Mouse (Mus musculus): ENCODE data around the gene Mrpl10.

Gene Mrpl10

DNA sequence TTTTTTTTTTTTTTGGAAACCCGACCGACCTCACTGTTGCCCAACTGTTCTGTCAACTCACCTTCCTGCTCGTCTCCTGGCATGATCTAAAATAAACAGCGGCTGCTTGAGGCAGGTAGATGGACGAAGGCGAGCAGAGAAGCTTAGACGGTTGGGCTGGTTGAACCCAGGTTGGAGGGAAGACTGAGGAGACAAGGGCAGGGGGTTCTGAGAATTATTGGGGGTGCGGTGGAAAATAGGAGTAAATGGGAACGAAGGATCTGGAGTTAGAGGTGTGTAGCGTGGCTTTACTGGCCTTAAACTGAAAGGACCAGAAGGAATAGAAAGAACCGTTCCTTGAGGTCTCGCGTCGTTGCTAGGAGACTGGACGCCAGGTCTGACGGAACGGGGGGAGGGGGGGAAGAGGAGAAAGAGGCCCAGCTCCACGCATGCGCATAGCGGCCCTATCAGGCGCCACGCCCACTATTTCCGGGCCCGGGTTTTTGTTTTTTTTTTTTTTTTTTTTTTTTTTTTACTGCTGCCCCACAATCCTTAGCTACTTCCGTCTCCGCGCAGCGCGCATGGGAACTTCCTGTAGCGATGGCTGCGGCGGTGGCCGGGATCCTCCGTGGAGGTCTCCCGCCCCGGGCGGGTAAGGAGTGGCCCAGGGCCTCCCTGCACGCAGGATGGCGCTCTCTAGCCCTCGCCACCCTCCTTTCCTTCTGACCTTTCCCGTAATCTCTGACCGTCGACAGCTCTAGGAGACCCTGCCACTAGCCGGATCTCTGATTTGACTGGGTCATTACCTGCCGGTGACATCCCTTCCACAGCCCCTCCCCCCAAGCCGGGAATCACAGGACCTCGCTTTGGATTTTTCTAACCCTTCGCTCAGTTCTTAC lies at the start of gene Mrpl10, which contains the start of gene Lrrc46:
TSS of gene Mrpl10 (plus strand) at position 539 of the 878 bp plus-strand sequence.
TSS of gene Lrrc46 (minus strand) at position 386 of the 878 bp plus-strand sequence.
- DNase-seq (ENCODE audit: low spot score): peak; percentile 99

DNA sequence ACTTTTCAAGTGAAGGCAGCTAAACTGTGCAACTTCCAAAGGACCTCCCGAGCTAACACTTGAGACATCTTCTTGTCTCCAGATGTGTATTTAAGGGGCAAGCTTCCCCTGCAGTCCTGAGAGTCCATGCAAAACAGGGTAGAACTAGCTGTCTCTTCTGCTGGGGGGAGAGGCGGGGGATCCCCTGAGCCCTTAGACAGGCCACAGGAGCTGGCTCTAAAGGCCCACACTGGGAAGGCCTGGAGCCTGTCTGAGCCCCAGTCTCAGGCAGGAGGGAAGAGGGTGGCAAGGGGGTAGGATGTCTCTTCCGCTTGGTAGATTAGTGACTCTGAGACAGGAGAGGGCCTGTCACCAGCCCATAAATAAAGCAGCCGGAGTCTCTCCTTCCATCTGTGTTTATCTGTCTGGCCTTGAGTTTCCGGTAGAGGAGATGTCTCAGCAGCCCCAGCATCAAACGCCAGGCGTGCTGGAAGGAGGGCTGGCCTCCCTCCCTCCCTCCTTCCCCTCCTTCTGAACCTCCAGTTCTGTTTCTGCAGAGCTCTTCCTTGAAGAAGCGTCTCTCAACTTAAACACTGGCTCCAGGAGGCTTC lies 48.5 kb upstream of the Mrpl10 start:
- DNase-seq (ENCODE audit: low spot score): no peak

DNA sequence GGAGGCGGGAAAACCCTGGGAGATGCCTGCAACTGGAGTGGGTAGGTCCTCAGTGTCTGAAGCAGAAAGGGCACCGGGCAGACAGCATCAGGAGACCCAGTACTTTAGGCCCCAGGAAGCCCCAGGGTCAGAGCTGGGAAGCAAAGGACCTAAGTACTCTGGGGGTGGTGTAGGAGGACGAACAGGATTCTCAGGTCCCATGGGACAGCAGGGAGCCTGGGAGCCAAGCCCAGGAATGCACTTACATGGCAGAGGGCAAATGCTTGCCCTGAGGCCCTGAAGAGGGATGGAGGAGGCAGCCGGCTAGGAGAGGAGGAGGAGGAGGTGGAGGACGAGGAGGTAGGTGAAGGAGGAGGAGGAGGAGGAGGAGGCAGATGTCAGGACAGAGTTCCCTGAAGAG lies 46.3 kb upstream of the Mrpl10 start:
- DNase-seq (ENCODE audit: low spot score): no peak

DNA sequence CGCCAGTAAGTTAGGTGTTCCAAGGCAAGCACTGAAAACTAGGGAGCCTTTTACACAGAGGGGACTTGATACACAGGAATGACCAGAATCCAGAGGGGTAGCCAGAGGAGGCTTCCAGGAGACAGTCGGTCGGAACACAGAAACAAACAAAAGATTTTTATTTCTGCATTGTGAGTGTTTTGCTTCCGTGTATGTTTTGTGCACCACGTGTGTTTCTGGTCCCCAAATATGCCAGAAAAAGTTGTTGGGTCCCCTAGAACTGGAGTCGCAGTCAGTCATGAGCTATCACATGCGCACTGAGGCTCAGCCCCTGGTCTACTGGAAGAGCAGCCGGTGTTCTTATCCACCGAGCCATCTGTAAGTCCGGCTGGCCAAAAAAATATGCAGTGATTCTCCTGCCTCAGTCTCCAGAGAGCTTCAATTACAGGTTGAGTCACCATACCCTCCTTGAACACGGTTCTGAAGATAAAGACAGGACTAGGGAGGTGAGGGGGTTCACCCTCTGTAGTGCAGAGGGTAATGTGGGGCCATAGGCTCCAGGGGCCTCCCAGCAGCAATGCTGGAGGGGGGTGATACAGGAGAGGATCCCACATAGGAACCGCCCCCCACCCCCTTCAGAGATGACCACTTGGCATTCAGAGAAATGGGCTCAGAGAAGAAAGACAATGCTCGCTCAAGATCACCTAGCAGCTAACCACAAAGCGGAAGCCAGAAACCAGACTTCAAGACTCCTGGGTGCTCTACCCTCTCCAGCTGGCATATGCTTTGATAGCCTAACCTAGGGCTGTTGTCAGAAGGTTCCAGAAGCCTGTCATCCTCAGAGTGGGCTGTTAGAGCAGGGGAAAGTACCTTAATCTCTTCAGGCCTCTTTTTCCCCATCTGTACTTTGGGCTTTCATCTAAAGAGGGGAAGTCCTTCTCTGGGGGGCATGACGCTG lies 45.3 kb upstream of the Mrpl10 start:
- DNase-seq (ENCODE audit: low spot score): no peak

DNA sequence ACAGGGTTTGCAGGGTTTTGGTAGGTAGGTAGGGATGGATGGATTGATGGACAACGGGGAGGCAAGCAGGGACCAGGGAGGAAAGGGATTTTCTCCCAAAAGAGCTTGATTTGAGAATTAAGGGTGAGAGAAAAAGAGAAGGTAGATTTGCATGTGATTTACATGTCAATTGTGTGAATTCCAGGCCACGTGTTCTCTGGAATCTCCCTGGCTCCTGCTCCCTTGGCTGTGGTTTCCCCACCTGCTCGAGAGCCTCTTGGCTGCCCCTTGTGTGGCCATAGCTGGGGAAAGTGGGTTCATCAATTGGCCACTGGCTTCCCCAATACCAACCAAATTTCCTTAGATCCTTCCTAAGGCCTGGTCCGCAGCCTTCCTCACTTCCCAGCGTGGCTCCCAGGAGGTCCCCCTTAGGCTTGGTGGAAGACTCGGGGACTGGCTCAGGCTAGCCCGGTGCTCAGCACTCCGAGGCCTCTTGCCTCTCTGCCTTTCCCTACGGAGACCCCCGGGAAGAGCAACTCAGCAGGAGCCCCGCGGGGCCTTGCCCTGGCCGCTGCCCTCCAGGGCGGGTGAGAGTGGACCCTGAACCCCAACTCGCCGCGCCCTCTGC lies 44.5 kb upstream of the Mrpl10 start:
- DNase-seq (ENCODE audit: low spot score): no peak

DNA sequence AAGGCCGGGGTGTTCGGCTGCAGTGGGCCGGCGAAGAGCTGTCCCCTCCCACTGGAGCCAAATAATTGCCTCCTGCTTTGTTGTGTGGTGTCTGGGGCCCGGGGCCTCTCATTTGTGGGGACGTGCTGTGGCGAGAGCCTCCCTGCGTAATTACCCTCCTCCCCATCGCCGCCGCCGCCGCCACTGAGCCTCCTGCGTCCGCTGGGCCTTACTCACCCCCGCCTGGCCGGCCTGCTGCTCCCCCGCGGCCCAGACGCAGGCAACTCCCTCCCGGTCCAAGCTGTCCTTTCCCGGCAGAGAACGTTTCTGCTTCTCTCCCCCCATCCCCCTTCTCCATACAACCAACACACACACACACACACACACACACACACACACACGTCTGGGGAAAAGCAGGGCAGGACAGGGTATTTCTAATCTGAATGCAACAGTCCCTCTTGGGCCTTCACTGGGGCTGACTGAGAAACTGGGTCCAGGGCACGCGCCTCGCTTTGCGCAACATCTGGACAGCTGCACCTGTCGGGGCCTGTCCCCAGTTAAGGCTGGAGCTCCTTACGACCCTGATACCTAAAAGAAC lies 43.9 kb upstream of the Mrpl10 start:
- DNase-seq (ENCODE audit: low spot score): peak; percentile 59

DNA sequence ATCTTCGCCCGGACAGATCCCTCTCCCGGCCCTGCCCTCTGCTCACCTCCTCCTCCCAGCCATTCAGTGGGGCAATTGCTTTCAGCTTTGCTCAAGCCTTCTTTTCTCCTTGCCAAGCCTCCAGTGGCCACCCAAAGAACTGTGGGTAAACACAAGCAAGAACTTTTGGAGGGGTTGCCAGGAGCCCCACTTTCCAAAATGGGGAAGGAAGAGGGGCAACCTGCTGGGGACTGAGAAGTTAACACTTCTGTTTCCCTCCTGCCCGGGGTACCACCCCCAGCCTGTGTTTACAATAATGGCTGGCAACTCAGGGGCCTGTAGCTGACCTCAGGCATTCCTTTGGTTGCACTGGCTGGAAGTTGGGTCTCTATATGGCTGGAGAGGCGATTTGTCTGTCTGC lies 38.2 kb upstream of the Mrpl10 start:
- DNase-seq (ENCODE audit: low spot score): no peak

DNA sequence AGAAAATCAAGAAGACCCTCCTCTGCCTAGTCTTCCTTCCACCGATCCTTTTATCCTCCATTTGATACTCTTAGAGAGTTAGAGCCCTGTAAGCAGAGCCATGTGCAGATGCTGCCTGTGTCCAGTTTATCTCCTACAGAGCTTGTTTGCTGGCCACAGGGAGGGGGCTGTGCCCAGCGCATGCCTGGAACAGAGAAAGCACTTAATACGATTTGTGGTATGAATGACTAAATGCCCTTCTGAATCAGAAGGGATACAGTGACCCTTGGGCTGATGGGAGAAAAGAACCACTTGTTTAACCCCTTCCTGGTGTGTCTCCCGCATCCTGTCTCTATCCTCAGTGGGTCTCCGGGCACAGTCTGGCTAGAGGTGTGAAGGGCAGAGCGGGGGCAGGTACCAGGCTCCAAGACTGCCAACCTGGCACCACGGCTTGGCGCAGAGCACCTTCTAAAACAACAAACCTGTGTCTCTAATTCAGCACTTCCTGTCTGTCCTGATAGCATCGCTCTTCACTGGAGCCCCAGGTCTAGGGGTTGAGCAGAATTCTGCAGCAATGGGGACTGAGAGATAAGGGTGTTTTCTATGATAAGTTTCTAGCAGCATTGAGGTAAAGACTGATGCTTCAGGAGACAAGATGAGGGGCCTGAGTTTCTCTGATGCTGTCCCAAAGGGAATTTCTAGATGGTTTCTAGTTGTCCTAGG lies 34.1 kb upstream of the Mrpl10 start:
- DNase-seq (ENCODE audit: low spot score): no peak

DNA sequence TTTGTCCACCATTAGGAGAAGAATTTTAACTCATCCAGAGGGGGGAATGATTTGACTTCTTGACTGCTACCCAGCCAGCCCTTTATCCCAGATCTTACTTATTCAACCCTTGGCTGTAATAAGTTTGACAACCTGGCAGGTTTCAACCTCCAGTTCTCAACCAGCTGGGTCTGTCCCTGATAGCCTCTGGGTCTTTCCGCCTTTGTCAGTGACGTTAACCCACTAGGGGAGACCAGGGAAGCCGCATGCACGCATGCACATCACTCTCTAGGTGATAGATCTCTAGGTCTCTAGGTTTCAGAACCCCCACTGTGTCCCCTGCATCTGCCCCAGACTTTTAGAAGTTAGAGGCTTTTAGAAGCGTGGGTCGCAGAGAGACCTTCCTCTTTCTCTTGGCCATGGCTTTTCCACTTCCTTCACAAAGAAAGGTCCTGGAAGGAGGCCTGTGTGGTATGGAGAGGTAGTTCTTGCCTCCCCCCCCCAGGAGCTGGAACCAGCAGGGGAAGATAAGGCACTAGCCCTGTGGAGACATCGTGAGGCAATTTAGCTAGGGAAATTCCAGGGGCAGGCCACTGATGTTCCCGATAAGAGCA lies 32.1 kb upstream of the Mrpl10 start:
- no peak for DNase-seq (ENCODE audit: low spot score)

DNA sequence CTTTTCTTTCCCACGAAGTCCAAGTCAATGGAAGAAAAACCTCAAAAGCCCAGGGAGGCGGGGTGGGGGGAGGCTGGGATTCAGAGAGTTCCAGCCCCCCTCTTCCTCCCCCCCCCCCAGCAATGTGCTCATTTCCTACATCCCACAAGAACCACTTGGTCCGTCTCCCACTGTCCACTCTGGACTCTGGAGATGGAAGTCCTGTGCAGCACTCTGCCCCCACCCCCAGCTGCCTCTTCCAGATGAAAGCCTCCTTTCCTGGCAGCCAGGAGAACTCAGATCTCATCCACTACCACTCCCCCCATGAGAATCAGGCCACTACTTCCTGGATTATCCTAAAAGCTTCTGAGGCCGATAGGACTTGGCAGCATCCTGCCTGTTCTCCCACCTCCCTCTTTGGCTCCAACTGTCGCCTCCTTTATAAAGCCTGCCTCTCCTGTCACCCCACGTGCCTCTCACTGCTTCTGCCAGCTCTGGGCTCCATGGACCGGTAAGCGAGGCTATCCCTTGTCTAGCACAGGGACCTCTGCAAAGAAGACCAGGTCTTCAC lies 28.2 kb upstream of the Mrpl10 start, which contains the start of gene Sp6:
TSS of gene Sp6 (plus strand) at position 274 of the 550 bp plus-strand sequence.
- no peak for DNase-seq (ENCODE audit: low spot score)

DNA sequence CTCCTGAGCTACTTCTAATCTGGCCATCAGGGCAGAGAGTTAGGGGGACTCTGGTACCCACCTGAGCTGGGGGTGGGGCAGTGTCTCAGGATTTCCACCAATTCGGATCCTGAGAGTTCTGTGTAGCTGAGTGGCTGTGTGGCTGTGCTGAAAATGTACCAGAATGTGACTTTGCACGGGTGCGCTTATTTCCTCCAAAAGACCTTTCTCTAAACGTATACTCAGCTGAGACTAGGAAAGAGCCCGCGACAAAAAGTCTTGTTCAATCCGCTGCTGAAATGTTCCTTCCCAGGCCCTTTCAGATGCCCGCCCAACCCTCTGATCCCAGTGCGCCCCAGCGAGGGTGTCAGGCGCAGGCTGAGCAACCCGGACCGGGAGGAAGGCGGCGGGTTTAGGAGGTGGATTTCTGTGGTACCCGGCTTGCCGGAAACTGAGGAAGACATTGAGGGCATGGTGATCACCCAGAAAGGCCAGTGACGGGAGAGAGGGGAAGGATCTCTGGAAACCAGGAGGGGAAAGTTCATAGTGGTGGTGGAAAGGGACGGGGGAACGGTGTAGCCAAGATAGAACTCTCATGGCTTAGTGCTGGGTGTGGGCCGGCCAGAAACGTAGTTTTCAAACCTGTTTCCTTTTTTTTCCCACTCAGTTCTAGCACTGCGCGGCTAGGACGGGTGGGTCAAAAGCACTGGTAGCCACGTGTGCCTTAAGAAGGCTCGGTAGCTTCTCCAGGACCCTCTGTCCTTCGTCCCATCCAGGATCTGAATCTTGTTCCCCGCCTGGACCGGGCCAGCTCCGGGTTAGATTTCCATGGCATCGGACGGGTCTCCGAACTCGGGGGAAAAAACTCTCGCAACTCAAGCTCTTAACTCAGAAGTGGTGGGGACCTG lies 23.4 kb upstream of the Mrpl10 start:
- no peak for DNase-seq (ENCODE audit: low spot score)

DNA sequence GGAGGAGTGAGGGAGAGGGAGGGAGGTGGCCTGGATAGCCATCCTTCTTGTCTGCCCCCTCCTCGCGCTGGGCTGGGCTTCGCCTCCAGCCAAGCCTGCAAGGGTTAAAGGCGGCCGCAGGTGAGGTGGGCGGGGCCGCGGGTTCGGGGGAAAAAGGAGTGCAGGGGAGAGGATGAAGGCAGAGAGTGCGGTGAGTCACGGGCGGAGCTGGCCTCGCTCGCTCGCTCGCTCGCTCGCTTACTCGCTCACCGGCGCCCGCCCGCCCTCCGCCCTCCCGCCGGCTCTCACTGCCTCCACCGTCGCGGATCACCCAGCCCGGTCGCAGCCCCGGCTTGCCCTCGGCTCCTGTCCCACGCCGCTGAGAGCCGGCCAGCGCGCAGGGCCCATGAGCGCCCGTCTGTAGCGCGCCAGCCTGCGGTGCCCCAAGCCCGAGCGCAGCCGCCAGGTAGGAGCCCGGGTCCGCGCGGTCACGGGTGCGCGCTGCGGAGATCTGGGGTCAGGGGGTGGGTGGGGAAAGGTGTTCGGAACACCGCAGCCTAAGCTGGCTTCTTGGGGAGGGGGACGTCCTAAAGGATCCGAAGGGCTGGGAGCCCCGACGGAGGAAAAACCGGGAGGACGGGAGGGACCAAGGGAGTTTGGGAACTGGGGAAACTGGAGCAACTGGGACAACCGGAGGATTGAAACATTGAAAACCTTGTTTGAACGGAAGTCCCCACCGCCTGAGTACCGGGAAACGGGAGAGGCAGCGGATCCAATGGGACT lies 22.6 kb upstream of the Mrpl10 start:
- DNase-seq (ENCODE audit: low spot score): no peak

DNA sequence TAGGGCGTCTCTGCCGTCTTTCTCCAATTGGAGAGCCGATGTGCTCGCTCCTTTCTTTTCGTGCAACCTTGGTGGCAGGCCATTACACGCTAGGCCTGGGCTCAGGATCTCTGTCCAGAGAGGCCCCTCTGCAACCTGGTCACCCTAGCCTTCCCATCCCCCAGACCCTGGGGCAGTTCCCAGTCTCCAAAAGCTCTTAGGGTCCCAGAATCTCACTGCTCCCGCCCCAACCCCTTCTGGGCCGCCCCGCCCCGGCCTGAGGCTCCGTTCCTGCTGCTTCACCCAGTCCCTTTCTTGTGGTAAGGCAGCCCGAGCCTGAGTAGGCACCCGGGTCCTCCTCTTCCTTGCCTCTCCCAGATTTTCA lies 22.0 kb upstream of the Mrpl10 start:
- no peak for DNase-seq (ENCODE audit: low spot score)

DNA sequence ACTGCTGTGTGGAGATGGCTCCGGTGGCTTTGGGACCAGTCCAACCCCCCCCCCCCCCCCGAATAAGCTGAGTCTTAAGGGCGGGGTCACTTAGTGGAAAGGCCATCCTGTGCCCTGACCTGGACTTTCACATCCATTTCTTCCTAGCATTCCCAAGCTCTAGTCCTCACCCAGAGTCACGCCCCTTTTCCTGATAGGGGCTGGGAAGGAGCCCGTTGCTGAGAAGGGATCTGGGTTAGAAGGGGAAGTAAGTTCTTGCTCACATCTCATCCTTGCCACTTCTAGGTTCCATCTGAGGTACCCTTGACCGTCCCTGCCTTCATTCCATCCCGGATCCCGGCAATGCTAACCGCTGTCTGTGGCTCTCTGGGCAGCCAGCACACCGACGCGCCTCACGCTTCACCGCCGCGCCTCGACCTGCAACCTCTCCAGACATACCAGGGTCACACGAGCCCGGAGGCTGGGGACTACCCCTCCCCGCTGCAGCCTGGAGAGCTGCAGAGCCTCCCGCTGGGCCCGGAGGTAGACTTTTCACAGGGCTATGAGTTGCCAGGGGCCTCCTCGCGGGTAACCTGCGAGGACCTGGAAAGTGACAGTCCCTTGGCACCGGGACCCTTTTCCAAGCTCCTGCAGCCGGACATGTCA lies 20.1 kb upstream of the Mrpl10 start:
- peak; percentile 35 for DNase-seq (ENCODE audit: low spot score)

DNA sequence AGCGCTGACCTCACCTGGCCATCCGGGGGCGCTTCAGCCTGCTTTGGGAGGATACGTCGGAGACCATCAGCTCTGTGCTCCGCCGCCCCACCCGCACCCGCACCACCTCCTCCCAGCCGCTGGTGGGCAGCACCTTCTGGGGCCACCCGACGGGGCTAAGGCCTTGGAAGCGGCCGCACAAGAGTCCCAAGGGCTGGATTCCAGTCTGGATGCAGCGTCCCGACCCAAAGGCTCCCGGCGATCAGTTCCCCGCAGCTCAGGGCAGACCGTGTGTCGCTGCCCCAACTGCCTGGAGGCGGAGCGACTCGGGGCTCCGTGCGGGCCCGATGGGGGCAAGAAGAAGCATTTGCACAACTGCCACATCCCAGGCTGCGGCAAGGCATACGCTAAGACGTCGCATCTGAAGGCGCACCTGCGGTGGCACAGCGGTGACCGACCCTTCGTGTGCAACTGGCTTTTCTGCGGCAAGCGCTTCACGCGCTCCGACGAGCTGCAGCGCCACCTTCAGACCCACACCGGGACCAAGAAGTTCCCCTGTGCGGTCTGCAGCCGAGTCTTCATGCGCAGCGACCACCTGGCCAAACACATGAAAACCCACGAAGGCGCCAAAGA lies 19.4 kb upstream of the Mrpl10 start:
- DNase-seq (ENCODE audit: low spot score): peak; percentile 80

DNA sequence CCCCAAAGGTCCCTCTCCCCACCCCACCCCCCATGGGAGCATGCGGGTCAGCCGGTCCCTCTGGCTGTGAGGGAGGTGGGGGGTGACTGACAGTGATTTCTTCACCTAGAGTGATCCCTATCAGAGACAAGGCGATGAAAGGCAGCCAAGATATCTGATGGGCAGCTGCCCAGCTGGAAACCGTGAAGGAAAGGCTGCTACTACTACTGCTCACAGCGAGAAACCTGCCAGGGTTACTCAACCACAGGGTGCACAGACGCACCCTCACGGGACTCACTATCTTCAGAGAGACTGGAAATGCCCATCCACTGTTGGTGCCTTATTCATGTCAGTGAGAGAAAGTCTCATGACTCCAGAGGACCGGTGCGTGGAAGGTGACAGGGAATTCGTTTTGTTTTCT lies 16.4 kb upstream of the Mrpl10 start:
- DNase-seq (ENCODE audit: low spot score): no peak

DNA sequence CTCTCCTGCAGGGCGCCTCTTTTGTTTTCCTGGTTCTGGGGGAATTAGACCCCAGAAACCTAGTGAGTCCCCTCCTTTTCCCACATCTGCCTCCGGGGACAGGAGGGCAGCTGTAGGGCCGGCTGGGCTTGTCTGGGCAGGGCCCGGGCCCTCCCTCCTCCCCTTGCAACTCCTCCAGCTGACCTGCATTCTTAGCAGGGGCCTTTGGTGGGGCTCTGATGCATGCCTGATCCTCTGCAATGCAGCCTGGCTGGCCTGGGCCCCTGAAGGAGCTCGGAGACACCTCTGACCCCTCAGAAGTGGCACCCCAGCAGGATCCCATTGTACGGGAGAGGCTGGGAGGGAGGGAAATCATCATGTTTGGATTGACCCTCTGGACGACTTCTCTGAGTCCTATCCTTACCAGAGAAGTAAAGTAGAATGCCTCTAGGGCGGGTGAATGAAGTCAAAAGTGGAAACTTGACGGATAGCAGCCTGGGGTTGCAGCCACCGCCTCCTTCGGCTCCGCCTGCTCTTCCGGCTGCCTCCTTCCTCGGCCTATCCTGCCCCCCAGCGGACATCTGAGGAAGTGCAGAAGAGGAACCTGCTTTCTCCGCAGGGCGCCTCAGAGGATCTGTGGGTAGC lies 15.5 kb upstream of the Mrpl10 start:
- peak; percentile 93 for DNase-seq (ENCODE audit: low spot score)
